Mouse (Mus musculus) midbrain, embryonic 14.5 days (tissue): ENCODE measurements around the gene Aco2. TPM values are rescaled to one million over a fixed set of nuclear protein-coding genes. Genes with fewer than 3 reads are reported as not detected.

Source experiments
- ATAC-seq: fragments of 200-750 bp; cut with Nextera tagmentation; 2 replicates; pipeline ENCODE4 v1.8.0; 2017; ENCODE audit warnings: moderate number of reproducible peaks, moderate library complexity; ENCODE audit not compliant: low FRiP score, low TSS enrichment
- DNase-seq: peaks from one replicate; pipeline ENCODE4 v3.0.0-alpha.2; 2015
- H3K27ac ChIP-seq: fragments of 300-500 bp; sonication (generic); replicated peaks from 2 replicates; pipeline ENCODE4 v1.5.1; 2014; ENCODE audit warnings: mild to moderate bottlenecking, low read depth, low read length, moderate library complexity
- H3K27me3 ChIP-seq: fragments of 300-500 bp; sonication (generic); 2 replicates; pipeline ENCODE4 v1.6.1; 2014; ENCODE audit warnings: low read length, control low read depth, mixed read lengths; ENCODE audit not compliant: control insufficient read depth, insufficient read depth
- H3K36me3 ChIP-seq: fragments of 300-500 bp; sonication (generic); 2 replicates; pipeline ENCODE4 v1.6.1; 2014; ENCODE audit warnings: low read length, control low read depth; ENCODE audit not compliant: control insufficient read depth, insufficient read depth
- H3K4me1 ChIP-seq: fragments of 300-500 bp; sonication (generic); 2 replicates; pipeline ENCODE4 v1.6.1; 2014; ENCODE audit warnings: mild to moderate bottlenecking, antibody characterized with exemption, low read length, control low read depth; ENCODE audit not compliant: control insufficient read depth, insufficient read depth
- H3K4me2 ChIP-seq: fragments of 300-500 bp; sonication (generic); 2 replicates; pipeline ENCODE4 v1.6.1; 2014; ENCODE audit warnings: mild to moderate bottlenecking, low read length, moderate library complexity
- H3K4me3 ChIP-seq: fragments of 300-500 bp; sonication (generic); replicated peaks from 2 replicates; pipeline ENCODE4 v1.5.1; 2014; ENCODE audit warnings: low read depth, low read length
- H3K9ac ChIP-seq: fragments of 300-500 bp; sonication (generic); replicated peaks from 2 replicates; pipeline ENCODE4 v1.6.1; 2014; ENCODE audit warnings: mild to moderate bottlenecking, low read length, moderate library complexity
- H3K9me3 ChIP-seq: fragments of 300-500 bp; sonication (generic); 2 replicates; pipeline ENCODE4 v1.6.1; 2016; ENCODE audit warnings: low read length, control low read depth, mixed read lengths; ENCODE audit not compliant: control insufficient read depth
- WGBS: fragments of 180-500 bp; shearing (Covaris S2); extraction: QIAGEN DNeasy Blood & Tissue Kit; methylation state at CpG from one replicate; pipeline ENCODE4 v1.1.7; 2014; 5-methylcytosine and 5-hydroxymethylcytosine counted together
- polyA plus RNA-seq: library from polyadenylated mRNA; unstranded; fragments of >200 nt; fragmentation: Nextera tagmentation; extraction: Ambion mirVana; gene quantifications from 2 replicates; pipeline ENCODE4 v1.2.1, GENCODE M21; 2014

Gene Aco2
- polyA plus RNA-seq, 1 experiment from 2014 or later = 221 TPM

GRCm38 (mm10) chr15:81858517-81859329 is 13.4 kb upstream of the Aco2 start, which contains the start of gene Tob2:
Tob2 (minus strand) TSS chr15:81858796.
- no peaks in the 10 kb centered on the region for H3K27me3 ChIP-seq
- peak within 1 kb of the TSS; percentile 86 for H3K4me3 ChIP-seq
- no peaks in the 10 kb centered on the region for H3K36me3 ChIP-seq
- H3K9me3 ChIP-seq = no peaks in the 10 kb centered on the region
- peaks cover 24% of the 10 kb centered on the region for H3K4me1 ChIP-seq
- under 1% methylated on average over 44 of the region's 44 CpGs for WGBS
- DNase-seq (peak; percentile 70), ATAC-seq (no peak)
- peak within 1 kb of the TSS; percentile 73 for H3K9ac ChIP-seq
- peak within 1 kb of the TSS; percentile 91 for H3K27ac ChIP-seq
- H3K4me2 ChIP-seq = peak within 1 kb of the TSS; percentile 88

DNA sequence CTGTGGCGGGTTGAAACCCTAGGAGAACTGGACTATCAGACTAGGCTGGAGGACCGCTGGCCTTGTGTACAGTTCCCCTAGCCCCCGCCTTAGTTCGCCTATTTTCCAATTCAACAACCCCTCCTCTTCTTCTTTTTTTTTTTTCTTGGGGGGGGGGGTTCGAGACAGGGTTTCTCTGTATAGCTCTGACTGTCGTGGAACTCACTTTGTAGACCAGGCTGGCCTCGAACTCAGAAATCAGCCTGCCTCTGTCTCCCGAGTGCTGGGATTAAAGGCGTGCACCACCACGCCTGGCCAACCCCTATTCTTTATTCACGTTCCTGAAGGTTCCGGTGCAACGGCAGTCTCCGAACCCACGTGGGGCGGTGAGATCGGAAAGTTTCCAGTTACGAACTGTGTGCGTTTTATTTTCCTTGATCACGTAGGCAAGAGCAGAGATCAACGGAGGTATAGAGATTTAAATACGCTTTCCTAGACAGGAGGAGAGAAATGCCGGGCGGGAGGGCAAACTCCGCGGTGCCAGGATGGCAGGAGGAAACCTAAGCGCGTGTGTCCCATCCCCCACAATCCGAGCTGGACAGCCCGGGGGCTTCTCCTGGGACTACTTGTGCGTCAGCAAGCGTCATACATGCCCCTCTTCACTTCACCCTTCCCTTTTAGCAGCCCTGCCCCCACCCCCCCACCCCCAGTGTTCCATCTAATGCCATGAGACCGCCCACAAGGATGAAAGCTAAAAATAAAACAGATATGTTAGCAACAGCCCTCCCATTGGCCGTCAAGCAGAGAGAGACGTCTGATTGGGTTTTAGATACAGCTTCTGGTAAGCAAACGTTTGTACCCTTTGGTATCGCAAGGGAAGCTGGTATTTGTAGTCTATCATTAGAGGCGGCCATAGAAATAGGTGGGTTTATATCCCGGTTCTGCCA is 12.5 kb upstream of the Aco2 start:
- peak; percentile 94 for DNase-seq
- H3K27ac ChIP-seq = peak overlapping the region; percentile 91
- H3K36me3 ChIP-seq = 0 out of 2 replicates have a peak, but pooled peaks cover 5% of the 10 kb centered on the region
- H3K27me3 ChIP-seq = no peaks in the 10 kb centered on the region
- H3K4me3 ChIP-seq = peak overlapping the region; percentile 86
- H3K4me2 ChIP-seq = peak overlapping the region; percentile 88
- H3K9me3 ChIP-seq = no peaks in the 10 kb centered on the region
- WGBS = under 1% methylated on average over 39 of the region's 39 CpGs
- peak; percentile 84 for ATAC-seq
- peak overlapping the region; percentile 73 for H3K9ac ChIP-seq
- H3K4me1 ChIP-seq = peaks cover 24% of the 10 kb centered on the region

- DNase-seq = peak; percentile 32
- peak overlapping the region; percentile 91 for H3K27ac ChIP-seq
- WGBS = 43% methylated on average over 8 of the region's 8 CpGs
- no peak overlapping the region; the same call in 1 of the 2 replicates for H3K9ac ChIP-seq
- H3K4me1 ChIP-seq = peaks cover 20% of the 10 kb centered on the region
- peak overlapping the region; percentile 88 for H3K4me2 ChIP-seq
- H3K4me3 ChIP-seq = peak overlapping the region; percentile 86; the same call in 1 of the 2 replicates
- H3K9me3 ChIP-seq = no peaks in the 10 kb centered on the region
- no peak for ATAC-seq
- H3K36me3 ChIP-seq = peaks cover 15% of the 10 kb centered on the region
- no peaks in the 10 kb centered on the region for H3K27me3 ChIP-seq
Measured at GRCm38 (mm10) chr15:81860471-81861135, 11.5 kb upstream of the Aco2 start.

- ATAC-seq (no peak), DNase-seq (no peak)
- 97% methylated on average over 7 of the region's 7 CpGs for WGBS
- Histone ChIP-seq H3K9me3 (no peaks in the 10 kb centered on the region), H3K27ac (no peak overlapping the region), H3K4me3 (no peak overlapping the region), H3K4me2 (no peak overlapping the region), H3K4me1 (peaks cover 7% of the 10 kb centered on the region), H3K27me3 (no peaks in the 10 kb centered on the region), H3K9ac (no peak overlapping the region), H3K36me3 (peaks cover 51% of the 10 kb centered on the region)
Measured at GRCm38 (mm10) chr15:81864238-81864637, 7.9 kb upstream of the Aco2 start.

DNA sequence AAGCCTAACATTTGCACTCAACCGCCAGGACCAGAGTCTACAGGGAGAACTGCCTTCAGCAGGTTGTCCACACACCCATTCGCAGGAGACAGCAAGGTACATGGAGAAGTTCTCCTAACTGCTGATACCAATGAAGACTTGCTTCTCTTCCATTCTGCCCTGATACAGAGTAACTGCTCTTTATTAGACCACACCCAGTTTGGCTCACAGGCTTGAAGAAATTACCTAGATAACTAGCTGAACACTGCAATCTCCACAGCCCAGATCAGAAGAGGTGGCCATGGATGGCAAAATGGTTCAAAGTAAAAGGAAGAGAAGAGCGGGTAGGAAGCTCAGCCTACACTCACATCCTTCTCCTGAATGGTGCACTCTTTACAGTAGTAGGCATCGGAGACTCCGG is 2.1 kb upstream of the Aco2 start:
- Histone ChIP-seq H3K4me1 (peaks cover 15% of the 10 kb centered on the region), H3K9me3 (no peaks in the 10 kb centered on the region), H3K4me3 (no peak overlapping the region), H3K27me3 (no peaks in the 10 kb centered on the region), H3K27ac (no peak overlapping the region), H3K36me3 (peaks cover 56% of the 10 kb centered on the region), H3K9ac (no peak overlapping the region), H3K4me2 (no peak overlapping the region)
- 98% methylated on average over 5 of the region's 5 CpGs for WGBS
- DNase-seq = no peak
- ATAC-seq = no peak

DNA sequence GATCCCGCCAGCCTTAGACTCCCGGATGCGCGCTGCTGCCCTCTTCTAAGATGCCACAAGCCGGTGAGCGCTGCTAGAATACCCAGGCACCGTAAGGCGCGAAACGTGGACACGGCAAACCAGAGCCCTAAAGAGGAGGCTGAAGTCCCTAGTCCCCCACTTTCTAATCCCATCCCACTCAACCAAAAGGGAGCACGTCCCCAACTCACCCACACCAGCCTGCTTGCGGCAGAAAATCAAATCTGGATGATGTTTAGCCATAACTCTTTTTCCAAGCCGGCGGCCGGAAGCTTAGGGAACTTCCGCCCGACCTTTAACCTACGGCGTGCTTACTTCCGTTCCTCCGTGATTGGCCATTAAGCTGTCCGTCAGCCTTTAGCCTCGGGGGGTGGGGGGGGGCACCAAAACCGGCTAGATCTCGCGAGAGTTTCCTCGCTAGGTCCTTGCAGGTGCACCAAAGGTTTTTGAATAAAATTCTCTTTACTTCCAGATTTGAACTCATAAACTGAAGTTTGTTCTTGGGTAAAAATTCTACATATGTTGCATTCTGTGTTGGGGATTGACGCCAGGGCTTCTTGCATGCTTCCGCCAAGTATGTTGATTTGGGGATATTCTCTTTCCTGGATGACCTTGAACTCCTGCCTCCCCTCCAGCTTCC is 376 bp upstream of the Aco2 start, which contains the start of gene Phf5a:
Gene Phf5a (minus strand): TSS at position 308 of the 658 bp plus-strand sequence.
- ATAC-seq (peak; percentile 94), DNase-seq (peak; percentile 98)
- Histone ChIP-seq H3K27ac (peak within 1 kb of the TSS; percentile 98), H3K9me3 (no peaks in the 10 kb centered on the region), H3K9ac (peak within 1 kb of the TSS; percentile 75), H3K4me3 (peak within 1 kb of the TSS; percentile 91), H3K4me2 (peak within 1 kb of the TSS; percentile 88), H3K36me3 (peaks cover 39% of the 10 kb centered on the region), H3K4me1 (peaks cover 15% of the 10 kb centered on the region), H3K27me3 (no peaks in the 10 kb centered on the region)
- under 1% methylated on average over 30 of the region's 30 CpGs for WGBS

- H3K9ac ChIP-seq = no peak overlapping the region
- no peaks in the 10 kb centered on the region for H3K9me3 ChIP-seq
- H3K4me1 ChIP-seq = peaks cover 19% of the 10 kb centered on the region
- ATAC-seq (peak; percentile 62), DNase-seq (peak; percentile 82)
- WGBS = 43% methylated on average over 5 of the region's 5 CpGs
- peak overlapping the region; percentile 39 for H3K4me2 ChIP-seq
- no peaks in the 10 kb centered on the region for H3K36me3 ChIP-seq
- H3K27me3 ChIP-seq = no peaks in the 10 kb centered on the region
- H3K4me3 ChIP-seq = no peak overlapping the region
- H3K27ac ChIP-seq = peak overlapping the region; percentile 93
Measured at GRCm38 (mm10) chr15:81879531-81880401, 7.7 kb downstream of the Aco2 start.
